1 mouse cellular context compared by ENCODE assay signal in the genomic region with DNA sequence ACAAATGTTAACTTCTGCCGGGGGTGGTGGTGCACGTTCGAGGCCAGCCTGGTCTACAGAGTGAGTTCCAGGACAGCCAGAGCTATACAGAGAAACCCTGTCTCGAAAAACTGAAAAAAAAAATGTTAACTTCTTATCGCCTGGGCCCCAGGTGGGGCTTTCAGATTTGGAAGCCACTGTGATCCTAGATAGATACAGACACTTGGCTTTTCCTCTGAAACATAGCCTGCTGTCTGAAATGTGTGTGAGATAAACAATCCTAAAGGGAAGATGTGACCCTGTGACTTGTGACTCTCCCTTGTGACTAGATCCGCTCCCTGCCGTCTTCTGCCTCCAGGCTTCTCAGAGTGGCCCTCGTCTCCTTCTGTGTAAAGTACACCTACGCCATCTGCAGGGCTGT.
A peak's percentile ranks its signal among the peaks of the same experiment; 100 is the strongest.
TF ChIP-seq lines count a peak whose summit lies in the region.

No protein-coding gene starts in this region.

TF ChIP-seq in MEL, 35 proteins besides CTCF, POLR2A, EP300 and RAD21 (continued from another document):
- TF ChIP-seq ZMIZ1 (IDR thresholded peaks at IDR 0.05; ENCODE audit: low read depth, low read length) (no peak), MAZ (IDR thresholded peaks at IDR 0.05; ENCODE audit: low read depth, low read length) (no peak), E2F4 (IDR thresholded peaks at IDR 0.05; ENCODE audit: borderline replicate concordance, low read depth, low read length) (no peak), MAFK (IDR thresholded peaks at IDR 0.05; ENCODE audit: borderline replicate concordance, low read depth, low read length) (no peak; the same call in 1 of the 2 replicates), SMC3 (IDR thresholded peaks at IDR 0.05; ENCODE audit: low read depth, low read length) (no peak), MXI1 (IDR thresholded peaks at IDR 0.05; ENCODE audit: low read depth, low read length) (no peak; the same call in 1 of the 2 replicates), GABPA (IDR thresholded peaks at IDR 0.05; ENCODE audit: low read depth, low read length) (no peak), SIN3A (IDR thresholded peaks at IDR 0.05; ENCODE audit: low read length) (no peak), TAL1 (IDR thresholded peaks at IDR 0.05; ENCODE audit: low read length) (peak; percentile 51), ZNF384 (IDR thresholded peaks at IDR 0.05; ENCODE audit: low read depth, low read length) (peak; percentile 92), TCF12 (IDR thresholded peaks at IDR 0.05; ENCODE audit: low read depth, low read length) (peak; percentile 92), KAT2A (conservative IDR thresholded peaks at IDR 0.05; ENCODE audit: low read depth, low read length) (no peak), ELF1 (IDR thresholded peaks at IDR 0.05; ENCODE audit: low read depth, low read length) (no peak)
TF ChIP-seq in MEL: peak in this region for 6.
